In the genomic region with DNA sequence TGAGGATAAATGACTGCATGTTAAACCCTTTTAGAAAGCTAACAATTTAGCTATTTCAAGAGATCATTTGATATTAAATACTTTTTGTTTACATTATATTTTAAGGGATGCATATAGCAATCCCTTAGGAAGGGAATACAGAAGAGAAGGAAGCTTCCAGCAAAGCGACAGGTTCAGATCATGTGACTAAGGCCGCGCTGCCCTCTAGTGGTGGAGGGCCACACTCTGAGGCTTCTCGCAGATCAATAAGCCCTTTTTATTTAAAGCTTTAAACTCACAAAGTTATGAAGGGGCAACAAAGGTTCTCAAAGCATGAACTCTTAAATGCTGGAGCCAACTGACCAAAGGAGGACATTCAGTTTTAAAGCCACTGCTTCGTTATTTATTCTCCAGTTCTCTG, we compare ENCODE assay signal across 8 mouse cellular contexts. TPM values are rescaled to one million over a fixed set of nuclear protein-coding genes. Genes with fewer than 3 reads are reported as not detected.
DNase-seq lines count a peak whose midpoint lies in the region; ATAC-seq and TF ChIP-seq lines count a peak whose summit lies in the region.

No protein-coding gene starts in this region.

- intact Hi-C loops in gastrocnemius, adult 2 months (cut with DNase I) = loop anchor here (2.0 to 5.0 kb wide), 3 partner anchors 15 to 286 kb away; no protein-coding TSS in a partner anchor

- H3K27ac ChIP-seq in gastrocnemius, adult 2 months = no peak overlapping the region

- no peak overlapping the region for H3K4me3 ChIP-seq in gastrocnemius, adult 2 months

- DNase-seq in frontal cortex, postnatal 25 days (ENCODE audit: low spot score in 2 of 2) = peak; percentile 20 to 26
- DNase-seq in CD4-positive, CD25-positive, alpha-beta regulatory T cell, adult 2 months (ENCODE audit: low read depth, low spot score) = peak; percentile 77
- DNase-seq in brain, adult 2 months (ENCODE audit: low read depth, low spot score) = peak; percentile 55
- peak; percentile 75 for DNase-seq in gastrocnemius, adult 2 months
- DNase-seq in layer of hippocampus, adult 18-20 months (ENCODE audit: low spot score in 2 of 2) = peak; percentile 13 to 60
- DNase-seq in lung, postnatal 4 days = peak; percentile 50 to 70
- peak; percentile 83 for DNase-seq in testis, postnatal 10 days (ENCODE audit: low spot score)

- no peak for ATAC-seq in frontal cortex, adult (ENCODE audit: low TSS enrichment)

- TF ChIP-seq CTCF in gastrocnemius, adult 2 months (IDR thresholded peaks at IDR 0.05) = peak; percentile 90

RNA-seq across cellular contexts. Expression of a gene that starts 39.4 kb away (rescaled TPM):
- 1 to 10 TPM; 1.3 to 5.2 TPM for total RNA-seq in gastrocnemius, adult 2 months (2021)
- under 1 TPM; 0.22 to 0.86 TPM for total RNA-seq in layer of hippocampus, adult 18-20 months (2021)

Comparison
In these comparisons a context has a peak if more than half of its experiments do, and no peak if none do; other contexts are left out.
1. DNase-seq: peak in every context shown above with its lines; median percentile 83 in testis, postnatal 10 days; 77 in CD4-positive, CD25-positive, alpha-beta regulatory T cell, adult 2 months; 75 in gastrocnemius, adult 2 months; 60 in lung, postnatal 4 days; 55 in brain, adult 2 months; 36 in layer of hippocampus, adult 18-20 months; 23 in frontal cortex, postnatal 25 days.